Mouse (Mus musculus): ENCODE data around the gene Hmgb1. TPM values are rescaled to one million over a fixed set of nuclear protein-coding genes. Genes with fewer than 3 reads are reported as not detected.

Gene Hmgb1
- total and polyA plus RNA-seq, 3 experiments: 227 to 899 (median 288) TPM

- Histone ChIP-seq H3K79me2 (replicated peaks; ENCODE audit: control insufficient read depth, extremely low read depth, insufficient read depth, poor library complexity, severe bottlenecking) (no peaks in the 10 kb centered on the region), H3K4me2 (ENCODE audit: insufficient read depth, low read depth, poor library complexity, severe bottlenecking) (no peak overlapping the region), H3K9ac (ENCODE audit: insufficient read depth, low read depth) (no peak overlapping the region), H3K27ac (ENCODE audit: insufficient read depth, low read depth) (no peak overlapping the region), H3K4me1 (ENCODE audit: control insufficient read depth in 1 of 2, insufficient read depth in 2 of 2) (peaks cover 0 to 9% of the 10 kb centered on the region in 2 experiments; a peak in 2 of 4 replicates), H3K36me3 (replicated peaks in 1 of 2; ENCODE audit: control insufficient read depth in 1 of 2, insufficient read depth in 1 of 2, low read length in 1 of 2) (no peaks in the 10 kb centered on the region), H3K4me3 (replicated peaks in 1 of 3; ENCODE audit: low read depth in 2 of 3, low read length in 2 of 3, poor library complexity in 1 of 3) (no peak overlapping the region), H3K27me3 (replicated peaks) (no peaks in the 10 kb centered on the region), H3K9me3 (replicated peaks; ENCODE audit: low read length) (no peaks in the 10 kb centered on the region)
- no peak for TF ChIP-seq TBP (conservative IDR thresholded peaks at IDR 0.05; ENCODE audit: low read depth, low read length)
- no peak for TF ChIP-seq MEF2A (IDR thresholded peaks at IDR 0.05; ENCODE audit: borderline replicate concordance, low read depth, low read length)
- TF ChIP-seq MXI1 (IDR thresholded peaks at IDR 0.05; ENCODE audit: low read depth, low read length): no peak
- TF ChIP-seq RAD21 (IDR thresholded peaks at IDR 0.05; ENCODE audit: low read depth, low read length): no peak
- no peak for TF ChIP-seq ELF1 (IDR thresholded peaks at IDR 0.05; ENCODE audit: low read depth, low read length)
- no peak for TF ChIP-seq ZMIZ1 (IDR thresholded peaks at IDR 0.05; ENCODE audit: low read depth, low read length)
- no peak for TF ChIP-seq IRF4 (IDR thresholded peaks at IDR 0.05; ENCODE audit: low read depth, low read length)
- no peak for TF ChIP-seq ZKSCAN1 (IDR thresholded peaks at IDR 0.05; ENCODE audit: borderline replicate concordance, low read depth, low read length)
- TF ChIP-seq EP300 (IDR thresholded peaks at IDR 0.05; ENCODE audit: low read length): no peak
- no peak for TF ChIP-seq CHD2 (IDR thresholded peaks at IDR 0.05; ENCODE audit: low read length)
- no peak for TF ChIP-seq JUND (conservative IDR thresholded peaks at IDR 0.05; ENCODE audit: low read depth, low read length)
- no peak for TF ChIP-seq JUN (IDR thresholded peaks at IDR 0.05; ENCODE audit: insufficient read depth, low read depth, low read length)
- no peak for TF ChIP-seq SIN3A (IDR thresholded peaks at IDR 0.05; ENCODE audit: low read length)
- DNase-seq (ENCODE audit: extremely low read depth): no peak
- in situ Hi-C loops (cut with MboI; ENCODE audit: low pct_ligation_motif_present, low pct_unique_long_range_greater_than_20kb, low sequenced_read_pairs) (no loop called here), dilution Hi-C loops (cut with MboI; ENCODE audit: extremely low pct_ligation_motif_present, extremely low pct_unique_long_range_greater_than_20kb, low sequenced_read_pairs) (no loop called here)
These were observed 75.1 kb downstream of the Hmgb1 start for GRCm38 (mm10) chr5:149109220-149109619.

GRCm38 (mm10) chr5:149108178-149108577 lies 76.1 kb downstream of the Hmgb1 start:
- dilution Hi-C loops (cut with MboI; ENCODE audit: extremely low pct_ligation_motif_present, extremely low pct_unique_long_range_greater_than_20kb, low sequenced_read_pairs): no loop called here
- Histone ChIP-seq H3K27ac (ENCODE audit: insufficient read depth, low read depth) (no peak overlapping the region), H3K27me3 (replicated peaks) (no peaks in the 10 kb centered on the region), H3K4me3 (replicated peaks in 1 of 3; ENCODE audit: low read depth in 2 of 3, low read length in 2 of 3, poor library complexity in 1 of 3) (no peak overlapping the region), H3K9me3 (replicated peaks; ENCODE audit: low read length) (no peaks in the 10 kb centered on the region), H3K4me2 (ENCODE audit: insufficient read depth, low read depth, poor library complexity, severe bottlenecking) (no peak overlapping the region), H3K9ac (ENCODE audit: insufficient read depth, low read depth) (no peak overlapping the region), H3K36me3 (replicated peaks in 1 of 2; ENCODE audit: control insufficient read depth in 1 of 2, insufficient read depth in 1 of 2, low read length in 1 of 2) (no peaks in the 10 kb centered on the region), H3K4me1 (ENCODE audit: control insufficient read depth in 1 of 2, insufficient read depth in 2 of 2) (peaks cover 0 to 12% of the 10 kb centered on the region in 2 experiments; a peak in 2 of 4 replicates), H3K79me2 (replicated peaks; ENCODE audit: control insufficient read depth, extremely low read depth, insufficient read depth, poor library complexity, severe bottlenecking) (no peaks in the 10 kb centered on the region)
- TF ChIP-seq E2F4 (IDR thresholded peaks at IDR 0.05; ENCODE audit: insufficient replicate concordance, low read depth, low read length) (no peak), UBTF (IDR thresholded peaks at IDR 0.05; ENCODE audit: low read depth, low read length) (no peak), CTCF (conservative IDR thresholded peaks at IDR 0.05 in 1 of 2, IDR thresholded peaks at IDR 0.05 in 1 of 2; ENCODE audit: low read depth in 2 of 2, low read length in 2 of 2) (no peak), GABPA (IDR thresholded peaks at IDR 0.05; ENCODE audit: insufficient replicate concordance, low read depth, low read length) (no peak), MXI1 (IDR thresholded peaks at IDR 0.05; ENCODE audit: low read depth, low read length) (no peak), RCOR1 (conservative IDR thresholded peaks at IDR 0.05; ENCODE audit: low read depth, low read length) (no peak)
- DNase-seq (ENCODE audit: extremely low read depth): no peak
- in situ Hi-C loops (cut with MboI; ENCODE audit: low pct_ligation_motif_present, low pct_unique_long_range_greater_than_20kb, low sequenced_read_pairs): no loop called here

Data from CH12.LX (cell line).